Mouse (Mus musculus) thymus, adult 2 months (tissue): Measurements from ENCODE around the gene Zfp609.

Experiments used
- CTCF ChIP-seq: fragments of 200-500 bp; IDR thresholded peaks from 2 replicates; pipeline ENCODE4 v1.5.1; 2012; ENCODE audit warnings: mild to moderate bottlenecking, control low read depth, low read length, moderate library complexity, borderline replicate concordance; ENCODE audit not compliant: control insufficient read depth, poor library complexity, insufficient read depth; ENCODE audit errors: extremely low read depth
- POLR2A ChIP-seq: fragments of 200-500 bp; IDR thresholded peaks from 2 replicates; pipeline ENCODE4 v1.6.1; 2012; ENCODE audit warnings: mild to moderate bottlenecking, low read length, control low read depth, moderate library complexity; ENCODE audit not compliant: control insufficient read depth, poor library complexity, insufficient read depth; ENCODE audit errors: extremely low read depth

DNA sequence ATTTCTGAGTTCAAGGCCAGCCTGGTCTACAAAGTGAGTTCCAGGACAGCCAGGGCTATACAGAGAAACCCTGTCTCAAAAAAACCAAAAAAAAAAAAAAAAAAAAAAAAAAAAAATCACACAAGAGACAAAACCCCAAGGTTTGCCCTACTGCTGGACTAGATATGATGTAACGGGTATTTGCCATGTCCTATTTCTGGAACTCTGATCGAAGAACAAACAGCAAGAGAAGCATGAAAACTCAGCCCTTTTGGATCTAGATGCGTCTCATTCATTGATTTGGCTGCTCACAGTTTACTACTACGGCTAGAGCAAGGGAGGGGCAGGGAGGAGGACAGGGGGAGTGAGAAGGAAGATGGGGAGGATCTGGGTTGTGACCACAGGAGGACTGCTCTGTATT is 5.4 kb downstream of the Zfp609 start:
- TF ChIP-seq CTCF (no peak), POLR2A (no peak)
